In the genomic region with DNA sequence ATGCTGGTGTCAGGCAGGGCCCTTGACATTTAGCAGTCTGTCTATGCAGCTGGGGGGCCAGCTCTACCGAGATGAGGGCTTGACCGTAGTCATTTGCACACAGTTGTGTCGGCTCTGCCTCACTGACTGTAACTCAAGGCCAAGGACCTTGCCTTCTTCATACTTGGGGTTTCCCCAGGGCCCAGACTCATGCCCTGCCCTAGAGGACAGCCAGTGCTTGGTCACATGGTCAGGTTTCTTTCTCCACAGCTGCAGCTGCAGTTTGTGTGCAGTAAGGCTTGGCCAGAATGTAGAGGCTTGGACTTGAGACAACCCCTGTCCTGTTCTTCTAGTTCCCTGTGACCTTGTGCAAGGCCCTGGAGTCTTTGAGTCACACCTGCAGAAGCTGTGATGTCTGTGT, we compare ENCODE assay signal across 11 mouse cellular contexts.
DNase-seq lines count a peak whose midpoint lies in the region; ATAC-seq and TF ChIP-seq lines count a peak whose summit lies in the region.
"Had no signal": no experiment of that assay in that cellular context is flagged by ENCODE, and none has a peak within 500 bp of the region (broad histone marks: within the 10 kb centered on the region; RNA-seq: fewer than 3 reads in every experiment).

No protein-coding gene starts in this region.

- ATAC-seq in intestine, postnatal 0 days = peak; percentile 68
- ATAC-seq: midbrain, embryonic 16.5 days had no signal

- TF ChIP-seq CTCF in gastrocnemius, adult 2 months (IDR thresholded peaks at IDR 0.05) = no peak
- no peak for TF ChIP-seq CTCF in intestine, postnatal 0 days (IDR thresholded peaks at IDR 0.05; ENCODE audit: low read depth)

- WGBS in intestine, postnatal 0 days = 48% methylated on average over 3 of the region's 3 CpGs

- no peak overlapping the region for H3K9ac ChIP-seq in intestine, postnatal 0 days (ENCODE audit: low read depth, low read length)

- no peak overlapping the region for H3K4me3 ChIP-seq in gastrocnemius, adult 2 months
- H3K4me3 ChIP-seq in intestine, postnatal 0 days (ENCODE audit: low read depth, low read length) = no peak overlapping the region

- intact Hi-C loops in gastrocnemius, adult 2 months (cut with DNase I) = no loop called here

- no peaks in the 10 kb centered on the region for H3K4me1 ChIP-seq in intestine, postnatal 0 days (replicated peaks; ENCODE audit: control insufficient read depth, insufficient read depth, low read length)

- H3K9me3 ChIP-seq in intestine, postnatal 0 days (ENCODE audit: control insufficient read depth) = no peaks in the 10 kb centered on the region

- peak; percentile 44 for DNase-seq in gastrocnemius, adult 2 months
- DNase-seq in gastrocnemius, postnatal 10 days = no peak
- DNase-seq in ovary, postnatal 36 days (ENCODE audit: low spot score) = peak; percentile 27
- DNase-seq in ovary, postnatal 10 days (ENCODE audit: low spot score) = no peak
- DNase-seq in splenic B cell, adult 2 months (ENCODE audit: low read depth, low spot score) = peak; percentile 61
- no peak for DNase-seq in frontal cortex, postnatal 25 days (ENCODE audit: low spot score in 2 of 2)
- no peak for DNase-seq in cerebellum, postnatal 10 days
- DNase-seq: left cerebral cortex, postnatal 4 days; right cerebral cortex, postnatal 4 days had no signal

- H3K4me2 ChIP-seq in intestine, postnatal 0 days (replicated peaks; ENCODE audit: low read depth) = no peak overlapping the region

- no peaks in the 10 kb centered on the region for H3K27me3 ChIP-seq in intestine, postnatal 0 days (replicated peaks; ENCODE audit: control insufficient read depth, insufficient read depth, low read length)
- no peaks in the 10 kb centered on the region for H3K27me3 ChIP-seq in splenic B cell, adult 2 months (ENCODE audit: control insufficient read depth, insufficient read depth, low read length, poor library complexity, severe bottlenecking)

- H3K36me3 ChIP-seq in intestine, postnatal 0 days (ENCODE audit: control insufficient read depth, insufficient read depth) = no peaks in the 10 kb centered on the region
- no peaks in the 10 kb centered on the region; the same call in 1 of the 2 replicates for H3K36me3 ChIP-seq in splenic B cell, adult 2 months (ENCODE audit: control insufficient read depth, insufficient read depth, low read length, poor library complexity, severe bottlenecking)

- H3K27ac ChIP-seq in gastrocnemius, adult 2 months = no peak overlapping the region
- no peak overlapping the region for H3K27ac ChIP-seq in intestine, postnatal 0 days (ENCODE audit: low read depth, low read length)

Comparison
In these comparisons a context has a peak if more than half of its experiments do, and no peak if none do; other contexts are left out.
1. DNase-seq: peak in gastrocnemius, adult 2 months (single experiment), ovary, postnatal 36 days (single experiment) and splenic B cell, adult 2 months (single experiment); none in gastrocnemius, postnatal 10 days (single experiment), ovary, postnatal 10 days (single experiment), frontal cortex, postnatal 25 days (0 of 2) and cerebellum, postnatal 10 days (0 of 2).